Mouse (Mus musculus) heart, postnatal 0 days (tissue): Measurements from ENCODE around the gene Olfr857. TPM values are rescaled to one million over a fixed set of nuclear protein-coding genes. Genes with fewer than 3 reads are reported as not detected.

Source experiments
- polyA plus RNA-seq: library from polyadenylated mRNA; unstranded; fragments of >200 nt; fragmentation: Nextera tagmentation; extraction: Ambion mirVana; gene quantifications from 2 replicates; pipeline ENCODE4 v1.2.1, GENCODE M21; 2015
- total RNA-seq: library from RNA; depleted of rRNA; stranded (reverse); fragments of >200 nt; gene quantifications from 2 replicates; pipeline ENCODE4 v1.2.3, GENCODE M21; 2014; ENCODE audit warnings: low replicate concordance; rRNA removed

Gene Olfr857
- total and polyA plus RNA-seq, 2 experiments from 2014 or later = not detected

Other genes starting within 250 kb of the Olfr857 start
- gene Olfr850, start 231.2 kb upstream of the Olfr857 start, total RNA-seq = not detected in 2 replicates
- gene Olfr850, start 231.2 kb upstream of the Olfr857 start, polyA plus RNA-seq = not detected in 2 replicates
- gene Olfr851, start 216.1 kb upstream of the Olfr857 start, total RNA-seq = not detected in 2 replicates
- not detected in 2 replicates for gene Olfr851, start 216.1 kb upstream of the Olfr857 start, polyA plus RNA-seq
- not detected in 2 replicates for gene Olfr853, start 168.4 kb upstream of the Olfr857 start, total RNA-seq
- not detected in 2 replicates for gene Olfr853, start 168.4 kb upstream of the Olfr857 start, polyA plus RNA-seq
- not detected in 2 replicates for gene Olfr854, start 142.1 kb upstream of the Olfr857 start, total RNA-seq
- not detected in 2 replicates for gene Olfr854, start 142.1 kb upstream of the Olfr857 start, polyA plus RNA-seq
- gene Olfr855, start 126.8 kb upstream of the Olfr857 start, total RNA-seq = not detected in 2 replicates
- not detected in 2 replicates for gene Olfr855, start 126.8 kb upstream of the Olfr857 start, polyA plus RNA-seq
- 10.6 and 22.8 TPM in 2 replicates for gene Zfp317, start 87.3 kb upstream of the Olfr857 start, total RNA-seq
- 11.5 and 12.0 TPM in 2 replicates for gene Zfp317, start 87.3 kb upstream of the Olfr857 start, polyA plus RNA-seq
- not detected in 2 replicates for gene Olfr58, start 70.8 kb downstream of the Olfr857 start, total RNA-seq
- not detected in 2 replicates for gene Olfr58, start 70.8 kb downstream of the Olfr857 start, polyA plus RNA-seq
- gene Olfr859, start 95.5 kb downstream of the Olfr857 start, total RNA-seq = not detected in 2 replicates
- gene Olfr859, start 95.5 kb downstream of the Olfr857 start, polyA plus RNA-seq = not detected in 2 replicates
- gene Olfr860, start 140.3 kb downstream of the Olfr857 start, total RNA-seq = not detected in 2 replicates
- gene Olfr860, start 140.3 kb downstream of the Olfr857 start, polyA plus RNA-seq = not detected in 2 replicates
- gene Olfr862, start 178.6 kb downstream of the Olfr857 start, total RNA-seq = not detected in 2 replicates
- not detected in 2 replicates for gene Olfr862, start 178.6 kb downstream of the Olfr857 start, polyA plus RNA-seq
- not detected in 2 replicates for gene Olfr77, start 207.4 kb downstream of the Olfr857 start, total RNA-seq
- gene Olfr77, start 207.4 kb downstream of the Olfr857 start, polyA plus RNA-seq = 0.27 and 0.34 TPM in 2 replicates